Mouse (Mus musculus) adrenal gland, postnatal 25 days (tissue): Measurements from ENCODE around the gene Nfrkb. TPM values are rescaled to one million over a fixed set of nuclear protein-coding genes. Genes with fewer than 3 reads are reported as not detected.

Experiments used
- DNase-seq: peaks from one replicate; pipeline ENCODE4 v3.0.0; 2021; ENCODE audit warnings: mixed read lengths
- long read RNA-seq: library from polyadenylated mRNA; stranded (forward); transcript quantifications from one replicate; pipeline ENCODE4 v2.0.0, GENCODE M21; 2021
- total RNA-seq: library from RNA; stranded (reverse); gene quantifications from 2 replicates; pipeline ENCODE4 v1.2.3, GENCODE M21; 2021

Gene Nfrkb
- total RNA-seq: 21.7 and 28.8 TPM in 2 replicates
- long read RNA-seq, partial matches to known transcripts: 3 of 5 reads
- long read RNA-seq, other reads (novel, unspliced or antisense): 2 of 5 reads

GRCm38 (mm10) chr9:31385947-31386354 is at the start of gene Nfrkb:
Gene Nfrkb, plus strand, starts transcription at chr9:31386192.
- peak; percentile 98 for DNase-seq

GRCm38 (mm10) chr9:31344289-31344831 is 41.6 kb upstream of the Nfrkb start:
- no peak for DNase-seq

- DNase-seq: no peak
Measured at GRCm38 (mm10) chr9:31346575-31347080, 39.4 kb upstream of the Nfrkb start.

- DNase-seq: no peak
Measured at GRCm38 (mm10) chr9:31348458-31348857, 37.5 kb upstream of the Nfrkb start.

DNA sequence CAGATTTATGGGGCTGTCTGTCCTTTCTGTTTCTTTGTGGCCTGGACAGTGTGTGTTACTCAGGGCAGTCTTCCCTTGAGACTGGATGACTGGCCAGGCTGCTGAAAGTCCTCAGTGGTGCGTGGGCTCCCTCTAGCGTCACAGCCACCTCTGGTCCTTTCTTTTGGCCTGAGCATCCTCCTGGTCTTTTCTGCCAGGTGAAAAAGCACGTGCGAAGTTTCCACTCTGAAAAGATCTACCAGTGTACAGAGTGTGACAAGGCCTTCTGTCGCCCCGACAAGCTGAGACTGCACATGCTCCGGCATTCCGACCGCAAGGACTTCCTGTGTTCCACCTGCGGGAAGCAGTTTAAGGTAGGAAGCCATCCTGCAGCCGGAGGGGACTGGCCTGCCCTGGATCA is 37.1 kb upstream of the Nfrkb start:
- peak; percentile 78 for DNase-seq

DNA sequence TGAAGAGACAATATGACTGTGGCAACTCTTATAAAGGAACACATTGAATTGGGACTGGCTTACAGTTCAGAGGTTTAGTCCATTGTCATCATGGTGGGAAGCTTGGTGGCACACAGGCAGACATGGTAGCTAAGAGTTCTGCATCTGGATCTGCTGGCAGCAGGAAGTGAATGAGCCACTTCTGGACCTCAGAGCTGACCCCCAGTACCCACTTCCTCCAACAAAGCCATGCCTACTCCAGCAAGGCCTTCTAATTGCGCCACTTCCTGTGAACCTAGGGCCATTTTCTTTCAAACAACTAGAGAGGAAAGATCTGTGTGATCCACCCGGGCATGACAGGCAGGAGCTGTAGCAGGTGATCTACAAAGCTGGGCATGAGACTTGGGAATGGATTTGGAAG is 33.3 kb upstream of the Nfrkb start:
- DNase-seq: no peak

DNA sequence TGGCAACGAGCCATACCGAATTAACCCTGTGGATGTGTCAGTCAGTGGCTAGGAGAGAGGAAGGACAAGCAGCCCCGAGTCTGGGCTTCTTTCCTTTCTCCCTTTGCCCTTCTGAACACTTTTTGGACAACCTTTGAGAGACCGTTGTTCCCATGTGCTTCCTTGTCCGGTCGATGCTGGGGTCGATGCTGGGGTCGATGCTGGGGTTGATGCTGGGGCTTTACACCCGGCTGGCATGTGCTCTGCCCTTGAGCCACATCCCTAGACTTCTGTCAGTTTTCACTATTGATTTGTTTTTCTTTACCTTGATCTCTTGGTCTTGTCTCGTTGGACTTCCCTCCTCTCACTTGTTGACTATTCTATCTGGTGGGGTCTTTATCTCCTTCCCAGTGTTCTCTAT is 32.5 kb upstream of the Nfrkb start:
- no peak for DNase-seq

DNA sequence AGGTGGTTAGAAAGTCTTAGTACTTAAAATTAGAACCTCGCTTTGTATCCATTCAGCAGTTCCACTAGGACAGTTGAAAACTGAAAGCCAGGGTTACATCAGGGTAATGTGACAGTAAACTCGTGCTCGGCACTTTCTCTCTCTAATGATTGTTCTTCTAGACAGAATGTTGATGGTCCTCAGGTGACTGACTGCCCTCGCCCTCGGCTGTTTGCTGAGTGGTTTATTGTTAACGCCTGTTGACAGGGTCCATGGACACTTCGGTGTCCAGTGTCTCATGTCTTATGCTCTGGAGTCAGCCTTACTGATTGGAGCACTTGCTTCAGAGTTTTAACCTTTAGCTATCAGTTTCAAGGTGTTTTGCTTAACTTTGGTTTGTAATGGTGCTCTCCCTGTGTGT is 31.9 kb upstream of the Nfrkb start:
- DNase-seq: no peak

GRCm38 (mm10) chr9:31363698-31364609 is 22.0 kb upstream of the Nfrkb start:
- peak; percentile 29 for DNase-seq

GRCm38 (mm10) chr9:31365086-31365485 is 20.9 kb upstream of the Nfrkb start:
- DNase-seq: no peak

- DNase-seq: no peak
Measured at GRCm38 (mm10) chr9:31371740-31372139, 14.3 kb upstream of the Nfrkb start.

DNA sequence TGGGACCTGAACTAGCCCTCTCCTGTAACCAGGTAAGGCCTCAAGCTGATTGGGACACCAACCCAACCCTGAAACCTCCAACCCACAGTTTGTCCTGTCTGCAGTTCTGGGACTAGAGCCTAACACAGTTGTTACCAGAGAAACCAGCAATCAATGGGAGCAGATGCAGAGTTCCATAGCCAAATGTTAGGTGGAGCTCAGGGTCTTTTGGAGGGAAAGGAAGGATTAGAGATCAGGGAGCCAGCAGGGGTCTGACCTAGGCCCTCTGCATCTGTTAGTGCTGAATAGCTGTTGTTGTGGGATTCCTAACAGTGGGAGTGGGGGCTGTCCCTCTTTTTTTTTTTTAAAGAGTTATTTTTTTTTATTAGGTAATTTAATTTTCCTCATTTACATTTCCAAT is 9.3 kb upstream of the Nfrkb start:
- no peak for DNase-seq

GRCm38 (mm10) chr9:31384786-31385499 is 1.0 kb upstream of the Nfrkb start:
- DNase-seq: no peak

- DNase-seq: no peak
Measured at GRCm38 (mm10) chr9:31385500-31385869, 507 bp upstream of the Nfrkb start.

- DNase-seq: no peak
Measured at GRCm38 (mm10) chr9:31386368-31387180, 582 bp downstream of the Nfrkb start.

DNA sequence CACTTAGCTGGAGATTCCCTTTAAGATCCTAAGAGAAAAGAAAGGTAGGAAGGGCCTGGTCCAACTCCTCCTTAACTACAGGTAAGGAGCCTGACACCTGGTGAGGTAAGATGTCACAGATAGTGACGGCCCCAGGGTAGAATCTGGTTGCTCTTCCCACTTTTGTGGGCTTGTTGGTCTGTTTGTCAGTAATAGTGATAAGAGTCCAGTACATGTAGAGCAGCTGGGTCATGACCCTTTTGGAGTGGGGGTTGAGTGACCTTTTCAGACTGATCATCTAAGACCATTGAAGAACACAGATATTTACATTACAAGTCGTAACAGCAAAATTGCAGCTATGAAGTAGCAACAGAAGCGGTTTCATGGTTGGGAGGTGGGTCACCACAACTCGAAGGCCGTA is 1.2 kb downstream of the Nfrkb start:
- DNase-seq: no peak

DNA sequence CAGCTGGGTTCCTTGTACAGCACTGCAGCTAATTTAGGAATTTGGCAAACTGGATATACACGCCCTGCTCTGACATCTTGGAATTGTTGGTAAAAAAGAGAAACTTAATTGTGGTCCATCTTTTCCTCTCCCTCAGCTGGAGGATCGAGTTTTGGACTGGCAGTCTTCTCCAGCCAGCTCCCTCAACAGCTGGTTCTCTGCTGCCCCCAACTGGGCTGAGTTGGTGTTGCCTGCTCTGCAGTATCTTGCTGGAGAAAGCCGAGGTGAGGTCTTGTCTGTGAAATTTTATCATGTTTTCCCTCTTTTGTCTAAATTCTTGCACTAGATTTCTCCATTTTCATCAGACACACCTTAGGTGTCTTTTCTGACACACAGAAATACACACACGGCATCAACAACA is 14.4 kb downstream of the Nfrkb start:
- peak; percentile 76 for DNase-seq

DNA sequence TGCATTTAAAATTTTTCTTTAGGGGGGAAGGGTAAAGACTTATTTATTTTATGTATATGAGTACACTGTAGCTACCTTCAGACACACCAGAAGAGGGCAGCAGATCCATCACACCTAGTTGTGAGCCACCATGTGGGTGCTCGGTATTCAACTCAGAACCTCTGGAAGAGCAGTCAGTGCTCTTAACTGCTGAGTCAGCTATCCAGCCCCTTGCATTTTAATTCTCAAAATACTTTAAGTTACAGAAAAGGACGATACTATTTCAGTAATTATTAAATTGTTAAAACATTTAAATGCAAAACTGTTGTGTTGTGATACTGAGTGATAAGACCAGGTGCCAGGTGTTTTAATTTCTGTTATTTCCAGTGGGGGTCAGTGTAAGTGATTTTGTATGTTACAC is 18.3 kb downstream of the Nfrkb start:
- no peak for DNase-seq

- DNase-seq: peak; percentile 37
Measured at GRCm38 (mm10) chr9:31405217-31405616, 19.2 kb downstream of the Nfrkb start.

- no peak for DNase-seq
Measured at GRCm38 (mm10) chr9:31412165-31412564, 26.2 kb downstream of the Nfrkb start.

- no peak for DNase-seq
Measured at GRCm38 (mm10) chr9:31418821-31419220, 32.8 kb downstream of the Nfrkb start.

DNA sequence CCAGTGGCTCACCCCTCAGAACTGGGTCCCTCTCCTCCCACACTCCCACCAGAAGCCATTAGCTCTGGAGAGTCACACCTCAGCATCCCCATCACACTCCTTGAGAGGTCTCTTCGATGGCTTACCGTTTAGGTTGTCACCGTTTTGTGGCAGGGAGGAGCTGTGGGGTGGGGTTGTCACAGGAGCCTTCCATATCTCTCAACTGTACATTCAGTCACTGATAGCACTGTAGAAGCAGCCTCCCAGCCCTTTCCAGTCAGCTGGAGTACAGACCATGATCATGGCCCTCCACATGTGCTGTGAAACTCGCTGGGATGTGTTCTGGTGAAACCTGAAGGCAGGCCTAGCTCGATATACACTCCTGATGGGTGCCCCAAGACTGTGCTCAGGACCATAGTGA is 36.2 kb downstream of the Nfrkb start:
- no peak for DNase-seq
